Mouse (Mus musculus): ENCODE measurements around the gene Adamtsl2. TPM values are rescaled to one million over a fixed set of nuclear protein-coding genes. Genes with fewer than 3 reads are reported as not detected.

Gene Adamtsl2
- polyA plus RNA-seq, 1 experiment from 2014 or later: 10.6 TPM

GRCm38 (mm10) chr2:27135935-27136334 lies 56.8 kb downstream of the Adamtsl2 start:
- Histone ChIP-seq H3K9me3 (replicated peaks; ENCODE audit: control insufficient read depth, low read length, poor library complexity, severe bottlenecking) (no peaks in the 10 kb centered on the region), H3K36me3 (ENCODE audit: control insufficient read depth, insufficient read depth, low read length) (no peaks in the 10 kb centered on the region), H3K4me2 (ENCODE audit: low read length) (no peak overlapping the region), H3K4me3 (ENCODE audit: low read depth, low read length) (no peak overlapping the region), H3K27ac (ENCODE audit: low read length) (no peak overlapping the region), H3K4me1 (ENCODE audit: control insufficient read depth, insufficient read depth, low read length) (no peaks in the 10 kb centered on the region), H3K9ac (ENCODE audit: low read depth, low read length) (no peak overlapping the region), H3K27me3 (ENCODE audit: control insufficient read depth, insufficient read depth, low read depth, low read length) (peaks cover 3% of the 10 kb centered on the region)
- no peak for ATAC-seq
- 90% methylated on average over 5 of the region's 5 CpGs for WGBS

- ATAC-seq: no peak
- H3K9ac ChIP-seq (ENCODE audit: low read depth, low read length): no peak overlapping the region
- no peak overlapping the region for H3K4me2 ChIP-seq (ENCODE audit: low read length)
- no peaks in the 10 kb centered on the region for H3K4me1 ChIP-seq (ENCODE audit: control insufficient read depth, insufficient read depth, low read length)
- no peaks in the 10 kb centered on the region for H3K9me3 ChIP-seq (replicated peaks; ENCODE audit: control insufficient read depth, low read length, poor library complexity, severe bottlenecking)
- no peaks in the 10 kb centered on the region for H3K36me3 ChIP-seq (ENCODE audit: control insufficient read depth, insufficient read depth, low read length)
- H3K27ac ChIP-seq (ENCODE audit: low read length): no peak overlapping the region
- no peak overlapping the region for H3K4me3 ChIP-seq (ENCODE audit: low read depth, low read length)
- WGBS: 70% methylated on average over 3 of the region's 3 CpGs
- peaks cover 6% of the 10 kb centered on the region for H3K27me3 ChIP-seq (ENCODE audit: control insufficient read depth, insufficient read depth, low read depth, low read length)
Measured at GRCm38 (mm10) chr2:27136336-27136735, 57.2 kb downstream of the Adamtsl2 start.

GRCm38 (mm10) chr2:27136789-27137188 lies 57.6 kb downstream of the Adamtsl2 start:
- no peak overlapping the region for H3K27ac ChIP-seq (ENCODE audit: low read length)
- H3K9me3 ChIP-seq (replicated peaks; ENCODE audit: control insufficient read depth, low read length, poor library complexity, severe bottlenecking): no peaks in the 10 kb centered on the region
- H3K4me1 ChIP-seq (ENCODE audit: control insufficient read depth, insufficient read depth, low read length): no peaks in the 10 kb centered on the region; the same call in 1 of the 2 replicates
- H3K4me3 ChIP-seq (ENCODE audit: low read depth, low read length): no peak overlapping the region
- 88% methylated on average over 1 of the region's 1 CpGs for WGBS
- peaks cover 10% of the 10 kb centered on the region for H3K27me3 ChIP-seq (ENCODE audit: control insufficient read depth, insufficient read depth, low read depth, low read length)
- ATAC-seq: no peak
- H3K9ac ChIP-seq (ENCODE audit: low read depth, low read length): no peak overlapping the region
- no peaks in the 10 kb centered on the region for H3K36me3 ChIP-seq (ENCODE audit: control insufficient read depth, insufficient read depth, low read length)
- no peak overlapping the region for H3K4me2 ChIP-seq (ENCODE audit: low read length)

GRCm38 (mm10) chr2:27138356-27138755 lies 59.2 kb downstream of the Adamtsl2 start:
- peaks cover 5% of the 10 kb centered on the region; the same call in 1 of the 2 replicates for H3K4me1 ChIP-seq (ENCODE audit: control insufficient read depth, insufficient read depth, low read length)
- no peaks in the 10 kb centered on the region for H3K9me3 ChIP-seq (replicated peaks; ENCODE audit: control insufficient read depth, low read length, poor library complexity, severe bottlenecking)

GRCm38 (mm10) chr2:27141950-27142693 lies 62.9 kb downstream of the Adamtsl2 start, which contains the start of gene Fam163b:
TSS of gene Fam163b (minus strand) at chr2:27142491.
- Histone ChIP-seq H3K27me3 (ENCODE audit: control insufficient read depth, insufficient read depth, low read depth, low read length) (peaks cover 12% of the 10 kb centered on the region), H3K4me3 (ENCODE audit: low read depth, low read length) (peak within 1 kb of the TSS; percentile 52), H3K27ac (ENCODE audit: low read length) (no peak within 1 kb of the TSS), H3K4me2 (ENCODE audit: low read length) (peak within 1 kb of the TSS; percentile 89), H3K4me1 (ENCODE audit: control insufficient read depth, insufficient read depth, low read length) (peaks cover 5% of the 10 kb centered on the region; the same call in 1 of the 2 replicates), H3K36me3 (ENCODE audit: control insufficient read depth, insufficient read depth, low read length) (no peaks in the 10 kb centered on the region), H3K9ac (ENCODE audit: low read depth, low read length) (peak within 1 kb of the TSS; percentile 66), H3K9me3 (replicated peaks; ENCODE audit: control insufficient read depth, low read length, poor library complexity, severe bottlenecking) (no peaks in the 10 kb centered on the region)
- WGBS: 1% methylated on average over 54 of the region's 62 CpGs
- ATAC-seq: peak; percentile 88

More at GRCm38 (mm10) chr2:27138356-27138755, 59.2 kb downstream of the Adamtsl2 start:
- H3K36me3 ChIP-seq (ENCODE audit: control insufficient read depth, insufficient read depth, low read length): no peaks in the 10 kb centered on the region
- no peak for ATAC-seq
- no peak overlapping the region for H3K27ac ChIP-seq (ENCODE audit: low read length)
- H3K4me3 ChIP-seq (ENCODE audit: low read depth, low read length): no peak overlapping the region
- no peak overlapping the region for H3K4me2 ChIP-seq (ENCODE audit: low read length)
- peaks cover 12% of the 10 kb centered on the region for H3K27me3 ChIP-seq (ENCODE audit: control insufficient read depth, insufficient read depth, low read depth, low read length)
- H3K9ac ChIP-seq (ENCODE audit: low read depth, low read length): no peak overlapping the region
- WGBS: 74% methylated on average over 4 of the region's 4 CpGs

GRCm38 (mm10) chr2:27144957-27145356 lies 65.8 kb downstream of the Adamtsl2 start:
- no peaks in the 10 kb centered on the region for H3K36me3 ChIP-seq (ENCODE audit: control insufficient read depth, insufficient read depth, low read length)
- no peaks in the 10 kb centered on the region for H3K9me3 ChIP-seq (replicated peaks; ENCODE audit: control insufficient read depth, low read length, poor library complexity, severe bottlenecking)
- ATAC-seq: no peak
- H3K27ac ChIP-seq (ENCODE audit: low read length): no peak overlapping the region
- no peak overlapping the region for H3K4me2 ChIP-seq (ENCODE audit: low read length)
- H3K27me3 ChIP-seq (ENCODE audit: control insufficient read depth, insufficient read depth, low read depth, low read length): peaks cover 12% of the 10 kb centered on the region
- no peak overlapping the region for H3K4me3 ChIP-seq (ENCODE audit: low read depth, low read length)
- H3K9ac ChIP-seq (ENCODE audit: low read depth, low read length): no peak overlapping the region
- H3K4me1 ChIP-seq (ENCODE audit: control insufficient read depth, insufficient read depth, low read length): peaks cover 10% of the 10 kb centered on the region
- 73% methylated on average over 2 of the region's 2 CpGs for WGBS

- WGBS: 83% methylated on average over 6 of the region's 6 CpGs
- H3K9ac ChIP-seq (ENCODE audit: low read depth, low read length): no peak overlapping the region
- H3K4me3 ChIP-seq (ENCODE audit: low read depth, low read length): no peak overlapping the region
- H3K4me2 ChIP-seq (ENCODE audit: low read length): no peak overlapping the region
- H3K4me1 ChIP-seq (ENCODE audit: control insufficient read depth, insufficient read depth, low read length): peaks cover 9% of the 10 kb centered on the region
- peaks cover 1% of the 10 kb centered on the region; the same call in 1 of the 2 replicates for H3K27me3 ChIP-seq (ENCODE audit: control insufficient read depth, insufficient read depth, low read depth, low read length)
- H3K27ac ChIP-seq (ENCODE audit: low read length): no peak overlapping the region
- no peaks in the 10 kb centered on the region for H3K9me3 ChIP-seq (replicated peaks; ENCODE audit: control insufficient read depth, low read length, poor library complexity, severe bottlenecking)
- H3K36me3 ChIP-seq (ENCODE audit: control insufficient read depth, insufficient read depth, low read length): no peaks in the 10 kb centered on the region
- ATAC-seq: no peak
Measured at GRCm38 (mm10) chr2:27146840-27147239, 67.7 kb downstream of the Adamtsl2 start.

- H3K9ac ChIP-seq (ENCODE audit: low read depth, low read length): no peak overlapping the region
- 0% methylated on average over 2 of the region's 2 CpGs for WGBS
- no peak overlapping the region for H3K4me2 ChIP-seq (ENCODE audit: low read length)
- H3K27me3 ChIP-seq (ENCODE audit: control insufficient read depth, insufficient read depth, low read depth, low read length): no peaks in the 10 kb centered on the region
- no peaks in the 10 kb centered on the region for H3K9me3 ChIP-seq (replicated peaks; ENCODE audit: control insufficient read depth, low read length, poor library complexity, severe bottlenecking)
- no peak overlapping the region for H3K4me3 ChIP-seq (ENCODE audit: low read depth, low read length)
- ATAC-seq: no peak
- no peaks in the 10 kb centered on the region for H3K36me3 ChIP-seq (ENCODE audit: control insufficient read depth, insufficient read depth, low read length)
- peaks cover 9% of the 10 kb centered on the region for H3K4me1 ChIP-seq (ENCODE audit: control insufficient read depth, insufficient read depth, low read length)
- no peak overlapping the region for H3K27ac ChIP-seq (ENCODE audit: low read length)
Measured at GRCm38 (mm10) chr2:27149457-27149856, 70.3 kb downstream of the Adamtsl2 start.

GRCm38 (mm10) chr2:27154466-27155185 lies 75.4 kb downstream of the Adamtsl2 start:
- no peaks in the 10 kb centered on the region for H3K36me3 ChIP-seq (ENCODE audit: control insufficient read depth, insufficient read depth, low read length)
- no peak overlapping the region for H3K27ac ChIP-seq (ENCODE audit: low read length)
- no peaks in the 10 kb centered on the region for H3K9me3 ChIP-seq (replicated peaks; ENCODE audit: control insufficient read depth, low read length, poor library complexity, severe bottlenecking)
- peaks cover 4% of the 10 kb centered on the region; the same call in 1 of the 2 replicates for H3K4me1 ChIP-seq (ENCODE audit: control insufficient read depth, insufficient read depth, low read length)
- WGBS: 63% methylated on average over 10 of the region's 10 CpGs
- H3K27me3 ChIP-seq (ENCODE audit: control insufficient read depth, insufficient read depth, low read depth, low read length): no peaks in the 10 kb centered on the region
- no peak overlapping the region for H3K4me2 ChIP-seq (ENCODE audit: low read length)
- H3K9ac ChIP-seq (ENCODE audit: low read depth, low read length): no peak overlapping the region
- no peak overlapping the region for H3K4me3 ChIP-seq (ENCODE audit: low read depth, low read length)
- ATAC-seq: no peak

All from midbrain, embryonic 16.5 days (tissue).